Mouse (Mus musculus) thymus, adult 2 months (tissue): Measurements from ENCODE around the gene Marc2.

ENCODE experiments used
- CTCF ChIP-seq: fragments of 200-500 bp; IDR thresholded peaks from 2 replicates; pipeline ENCODE4 v1.5.1; 2012; ENCODE audit warnings: mild to moderate bottlenecking, control low read depth, low read length, moderate library complexity, borderline replicate concordance; ENCODE audit not compliant: control insufficient read depth, poor library complexity, insufficient read depth; ENCODE audit errors: extremely low read depth
- POLR2A ChIP-seq: fragments of 200-500 bp; IDR thresholded peaks from 2 replicates; pipeline ENCODE4 v1.6.1; 2012; ENCODE audit warnings: mild to moderate bottlenecking, low read length, control low read depth, moderate library complexity; ENCODE audit not compliant: control insufficient read depth, poor library complexity, insufficient read depth; ENCODE audit errors: extremely low read depth

- TF ChIP-seq CTCF (no peak), POLR2A (no peak)
Measured at GRCm38 (mm10) chr1:184857216-184857615, 11.0 kb upstream of the Marc2 start.
